Comparison of ENCODE assay signal across 11 mouse cellular contexts in the genomic region with DNA sequence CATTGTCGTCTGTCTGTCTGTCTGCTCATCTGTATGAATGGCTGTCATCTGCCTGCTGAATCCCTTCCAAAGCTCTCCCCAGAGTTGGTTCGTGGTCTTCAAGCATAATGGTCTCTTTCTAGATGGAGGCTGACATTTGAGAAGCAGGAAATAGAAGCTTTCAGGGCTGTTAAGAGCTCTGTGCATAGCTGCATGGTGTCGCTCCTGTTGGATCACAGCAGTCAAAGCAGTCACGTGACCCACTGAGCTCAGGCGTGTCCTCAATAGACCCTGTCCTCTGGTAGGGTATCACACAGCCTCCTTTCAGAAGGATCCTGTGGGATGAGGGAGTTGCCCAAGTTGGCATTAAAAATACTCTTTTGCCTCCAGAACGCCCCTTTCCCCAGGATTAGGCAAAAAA.
DNase-seq lines count a peak whose midpoint lies in the region; ATAC-seq lines count a peak whose summit lies in the region.
"Had no signal": no experiment of that assay in that cellular context is flagged by ENCODE, and none has a peak within 500 bp of the region (broad histone marks: within the 10 kb centered on the region; RNA-seq: fewer than 3 reads in every experiment).

No protein-coding gene starts in this region.

- H3K4me3 ChIP-seq in hindbrain, embryonic 11.5 days (ENCODE audit: low read depth, low read length): no peak overlapping the region
- H3K4me3 ChIP-seq: liver, embryonic 13.5 days had no signal

- H3K4me2 ChIP-seq in hindbrain, embryonic 11.5 days (replicated peaks; ENCODE audit: low read depth, low read length): no peak overlapping the region
- H3K4me2 ChIP-seq: liver, embryonic 13.5 days had no signal

- no peaks in the 10 kb centered on the region for H3K9me3 ChIP-seq in hindbrain, embryonic 11.5 days (ENCODE audit: control insufficient read depth, low read length)
- H3K9me3 ChIP-seq: liver, embryonic 13.5 days had no signal

- no peaks in the 10 kb centered on the region for H3K27me3 ChIP-seq in hindbrain, embryonic 11.5 days (ENCODE audit: control insufficient read depth, insufficient read depth, low read length)
- H3K27me3 ChIP-seq: liver, embryonic 13.5 days had no signal

- no peak overlapping the region for H3K27ac ChIP-seq in hindbrain, embryonic 11.5 days (ENCODE audit: low read depth, low read length)
- H3K27ac ChIP-seq: liver, embryonic 13.5 days had no signal

- 56% methylated on average over 6 of the region's 6 CpGs for WGBS in hindbrain, embryonic 11.5 days

- H3K36me3 ChIP-seq in hindbrain, embryonic 11.5 days (ENCODE audit: control insufficient read depth, insufficient read depth, low read length): no peaks in the 10 kb centered on the region
- H3K36me3 ChIP-seq: liver, embryonic 13.5 days had no signal

- no peak for ATAC-seq in hindbrain, embryonic 11.5 days (ENCODE audit: low FRiP score)
- ATAC-seq: Patski had no signal

- peak; percentile 26 for DNase-seq in layer of hippocampus, adult 11-12 months (ENCODE audit: low spot score)
- no peak for DNase-seq in layer of hippocampus, postnatal 36 days
- peak; percentile 68 for DNase-seq in embryo, embryonic 10.5 days (ENCODE audit: low spot score)
- DNase-seq in hindbrain, embryonic 11.5 days (ENCODE audit: low spot score): peak; percentile 36
- peak; percentile 57 for DNase-seq in mesoderm, embryonic 11.5 days (ENCODE audit: low read depth, low spot score)
- no peak for DNase-seq in thymus, postnatal 14 days
- no peak for DNase-seq in cerebellum, adult 18-20 months
- DNase-seq in kidney, adult 11 months: no peak
- DNase-seq: heart, postnatal 4 days; liver, embryonic 13.5 days had no signal

- peaks cover 6% of the 10 kb centered on the region; the same call in 1 of the 2 replicates for H3K4me1 ChIP-seq in hindbrain, embryonic 11.5 days (replicated peaks; ENCODE audit: control insufficient read depth, insufficient read depth, low read length)
- H3K4me1 ChIP-seq: liver, embryonic 13.5 days had no signal

- no peak overlapping the region for H3K9ac ChIP-seq in hindbrain, embryonic 11.5 days (ENCODE audit: low read depth, low read length)
- H3K9ac ChIP-seq: liver, embryonic 13.5 days had no signal

Comparison
In these comparisons a context has a peak if more than half of its experiments do, and no peak if none do; other contexts are left out.
1. DNase-seq: peak in layer of hippocampus, adult 11-12 months (single experiment), embryo, embryonic 10.5 days (single experiment), hindbrain, embryonic 11.5 days (single experiment) and mesoderm, embryonic 11.5 days (single experiment); none in layer of hippocampus, postnatal 36 days (0 of 2), thymus, postnatal 14 days (single experiment), cerebellum, adult 18-20 months (0 of 2) and kidney, adult 11 months (single experiment).